Mouse (Mus musculus) ovary, postnatal 10 days (tissue): ENCODE results near the gene 9530077C05Rik.

ENCODE experiments used
- DNase-seq: peaks from one replicate; pipeline ENCODE4 v3.0.0; 2022; ENCODE audit warnings: low spot score

The 9530077C05Rik gene

DNA sequence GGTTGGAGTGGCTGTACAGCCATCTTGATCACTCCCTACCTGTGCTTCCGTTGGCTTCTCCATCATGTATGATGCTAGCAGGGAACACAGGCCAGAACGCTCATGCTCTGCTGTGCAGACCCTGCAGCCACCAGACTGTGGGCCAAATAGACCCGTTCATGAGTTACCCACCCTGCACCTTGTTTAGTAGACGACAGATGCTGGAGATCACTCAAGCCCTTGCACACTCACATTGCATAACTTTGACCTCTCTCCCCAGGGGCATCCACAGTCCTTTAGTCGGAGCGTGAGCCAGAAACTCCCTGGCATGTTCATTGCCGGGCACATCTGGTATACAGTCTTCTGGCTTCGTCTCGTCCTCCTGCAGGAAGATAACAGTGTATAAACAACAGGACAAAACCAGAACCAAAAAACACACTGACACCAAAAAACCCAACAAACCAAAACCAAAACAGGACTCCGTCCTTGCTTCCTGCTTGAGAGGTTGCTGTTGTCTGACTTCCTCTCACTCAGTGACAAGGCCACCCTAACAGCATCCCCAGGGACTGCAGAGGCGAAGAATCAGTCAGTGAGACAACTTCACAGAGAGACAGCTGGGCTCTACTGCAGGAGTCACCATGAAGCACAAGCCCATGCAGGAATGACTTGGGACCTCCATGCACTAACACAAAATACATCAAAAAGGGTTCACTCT, 46.0 kb downstream of the 9530077C05Rik start:
- DNase-seq, result no peak

DNA sequence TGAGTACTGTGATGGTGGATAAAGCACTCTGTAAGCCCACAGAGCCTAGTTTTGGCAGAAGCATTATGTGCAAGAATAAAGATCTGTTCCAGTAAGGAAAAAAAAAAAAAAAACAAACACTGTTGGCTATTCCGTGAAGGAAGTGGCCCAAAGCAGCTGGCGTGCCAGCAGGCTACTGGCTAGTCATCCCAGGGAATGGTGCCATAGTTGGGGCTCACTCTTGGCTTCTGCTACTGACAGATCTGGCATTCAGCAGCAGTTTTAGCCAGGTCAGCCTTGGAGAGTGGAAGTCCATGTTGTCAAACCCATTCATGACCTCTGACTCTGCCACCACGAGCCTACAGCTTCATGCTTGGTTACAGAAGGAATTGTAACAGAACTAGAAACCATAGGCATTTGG, 50.6 kb downstream of the 9530077C05Rik start:
- DNase-seq, result no peak

DNA sequence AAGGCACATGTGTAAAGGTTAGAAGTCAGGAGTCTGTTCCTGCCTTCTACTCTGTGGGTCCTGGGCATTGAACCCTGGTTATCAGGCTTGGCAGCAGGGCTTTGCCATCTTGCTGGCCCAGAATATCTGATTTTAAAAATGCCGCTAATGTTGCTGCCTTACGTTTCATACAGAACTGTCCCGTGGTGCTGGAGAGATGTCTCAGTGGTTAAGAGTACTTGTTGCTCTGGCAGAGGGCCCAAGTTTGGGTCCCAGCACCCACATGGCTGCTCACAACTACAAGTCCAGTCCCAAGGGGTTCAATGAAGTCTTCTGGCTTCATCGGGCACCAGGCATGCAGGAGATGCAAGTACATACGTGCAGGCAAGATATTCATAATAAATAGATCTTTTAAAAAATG, 54.9 kb downstream of the 9530077C05Rik start:
- DNase-seq, result no peak

DNA sequence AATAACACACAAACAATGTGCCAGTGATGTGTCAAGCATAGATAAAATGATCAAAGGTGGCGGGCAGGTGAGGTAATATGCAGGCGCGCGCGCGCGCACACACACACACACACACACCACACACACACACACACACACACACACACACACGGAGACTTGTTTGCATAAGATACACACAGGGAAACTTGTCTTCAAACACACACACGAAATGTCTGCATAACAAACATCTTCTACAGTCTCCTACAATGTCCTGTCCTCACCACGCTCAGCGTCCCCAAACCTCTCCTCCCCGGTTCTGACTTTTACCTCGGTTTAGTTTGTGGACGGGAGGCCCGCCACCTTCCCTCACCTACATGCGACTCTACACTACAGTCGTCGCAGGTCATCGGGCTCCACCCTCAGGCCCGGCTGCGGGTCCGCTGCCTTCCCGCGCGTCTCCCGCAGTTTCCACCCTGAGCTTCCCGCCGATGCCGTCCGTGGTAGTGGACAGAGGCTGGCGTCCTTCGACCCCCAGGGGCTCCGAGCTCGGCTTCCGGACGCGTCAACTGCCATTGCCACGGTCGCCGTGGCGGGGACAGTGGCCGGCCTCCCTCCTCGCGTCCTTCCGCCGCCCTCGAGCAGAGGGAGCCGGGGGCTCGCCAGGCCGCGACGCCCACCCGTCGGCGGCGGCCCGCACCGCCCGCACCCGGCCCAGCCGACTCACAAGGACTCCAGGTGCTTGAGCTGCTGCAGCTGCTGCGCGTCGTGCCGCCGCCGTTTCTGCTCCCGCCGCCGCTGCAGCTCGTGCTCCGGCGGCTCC, 56.3 kb downstream of the 9530077C05Rik start:
- DNase-seq, result peak; percentile 31

DNA sequence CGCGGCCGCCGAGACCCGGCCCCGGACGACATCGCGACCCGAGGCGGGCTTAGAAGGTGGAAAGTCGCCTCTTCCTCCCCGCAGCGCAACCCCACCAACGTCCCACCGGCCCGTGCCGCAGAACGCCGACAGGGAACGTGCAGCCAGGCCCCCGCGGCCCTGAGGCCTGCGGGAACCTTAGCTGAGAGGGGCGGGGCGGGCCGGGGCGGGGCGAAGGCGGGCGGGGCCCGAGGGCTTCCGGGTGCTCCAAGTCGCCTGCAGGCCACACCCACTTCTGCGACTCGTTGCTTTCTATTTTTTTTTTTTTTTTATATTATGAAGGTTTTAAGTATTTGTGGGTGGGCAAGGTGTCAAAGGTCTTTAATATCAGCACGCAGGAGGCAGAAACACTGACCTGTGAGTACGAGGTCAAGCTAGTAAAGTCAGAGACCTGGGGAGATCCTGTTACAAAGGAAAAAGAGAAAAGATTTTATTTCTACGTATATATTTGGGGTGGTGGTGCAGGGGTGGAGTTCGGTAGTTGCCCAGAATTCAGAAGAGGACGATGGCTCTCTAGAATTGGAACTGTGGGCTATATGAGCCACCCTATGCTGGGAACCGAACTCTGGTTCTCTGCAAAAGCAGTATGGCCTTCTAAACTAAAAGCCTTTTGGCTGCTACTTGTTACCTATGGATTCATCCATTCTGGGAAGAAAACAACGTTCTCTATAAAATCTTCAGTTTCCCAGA, 57.0 kb downstream of the 9530077C05Rik start:
- no peak for DNase-seq

DNA sequence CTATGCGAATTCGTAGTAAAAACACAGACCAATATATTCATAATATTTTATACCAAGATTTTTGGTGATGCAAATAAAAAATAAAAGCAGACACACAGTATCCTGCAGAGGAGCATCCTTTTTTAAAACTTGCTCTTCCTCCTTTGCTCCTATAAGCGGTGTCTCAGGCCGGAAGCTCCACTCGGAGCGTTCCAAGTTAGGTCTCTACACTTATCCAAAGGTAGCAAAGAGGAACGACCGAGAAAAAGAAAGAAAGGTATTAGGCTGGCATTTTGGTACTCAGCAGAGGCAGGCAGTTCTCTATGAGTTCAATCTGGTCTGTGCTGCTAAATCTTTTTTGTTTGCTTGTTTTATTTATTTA, 57.6 kb downstream of the 9530077C05Rik start:
- no peak for DNase-seq

DNA sequence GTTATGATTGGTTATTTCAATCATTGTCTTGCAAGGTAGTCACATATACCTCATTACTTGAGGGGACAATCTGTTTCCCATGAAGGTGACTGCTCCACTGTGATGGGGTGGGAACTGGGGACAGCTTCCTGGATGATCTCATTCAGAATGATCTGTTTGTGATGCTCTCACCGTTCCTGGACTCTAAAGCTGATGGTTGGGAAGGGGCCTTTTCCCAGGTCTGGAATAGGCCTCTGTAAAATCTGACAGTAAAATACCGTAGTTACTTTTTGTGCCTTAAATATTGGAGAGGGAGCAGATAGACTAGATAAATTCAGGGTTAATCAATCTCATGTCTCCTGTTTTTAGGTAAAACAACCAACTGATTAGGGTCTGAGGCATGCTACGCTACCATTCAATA, 58.3 kb downstream of the 9530077C05Rik start, which contains the start of gene Rp9:
Rp9 (minus strand) TSS at position 101 of the 400 bp plus-strand sequence.
- DNase-seq, result no peak

DNA sequence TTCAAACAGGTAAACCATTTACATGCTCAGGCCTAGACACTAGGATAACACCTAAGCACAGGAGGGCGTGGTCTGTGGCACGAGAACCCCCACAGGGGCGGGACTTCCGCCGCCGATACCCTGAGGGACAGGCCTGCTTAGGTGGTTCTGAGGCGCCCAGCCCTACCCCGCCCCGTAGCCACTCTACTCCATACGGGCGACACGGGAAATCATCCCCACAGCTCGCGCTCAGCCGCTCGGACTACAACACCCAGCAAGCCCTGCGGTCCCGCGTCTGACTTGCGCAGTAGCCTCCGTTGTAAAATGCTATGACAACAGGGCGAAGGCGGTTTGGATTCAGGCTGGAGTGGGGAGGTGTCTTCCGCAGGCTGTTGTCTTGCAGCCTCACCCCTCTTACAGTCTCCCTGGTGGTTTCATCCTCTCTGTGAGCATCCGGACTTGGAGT, 64.1 kb downstream of the 9530077C05Rik start, which contains the start of gene Bbs9:
Bbs9 (plus strand) TSS at position 292 of the 445 bp plus-strand sequence.
- peak; percentile 70 for DNase-seq

DNA sequence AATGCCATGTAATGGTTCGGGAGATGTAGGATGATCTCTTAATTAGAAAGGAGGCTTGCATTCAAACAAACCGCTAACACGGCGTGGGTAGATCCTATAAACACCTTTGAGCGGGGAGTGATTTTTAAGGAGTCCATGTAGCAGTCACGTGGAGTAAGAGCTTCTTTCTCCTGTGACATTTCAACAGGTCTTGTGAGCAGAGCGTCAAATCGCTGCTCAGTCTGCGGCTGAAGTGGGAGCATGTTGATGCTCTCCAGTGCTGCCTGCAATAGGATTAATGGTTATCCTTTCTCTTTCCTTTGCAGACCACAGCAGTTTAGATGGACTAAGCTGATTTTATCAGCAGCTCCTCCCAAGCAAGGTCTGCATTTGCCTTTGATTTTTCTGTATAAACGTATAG, 65.0 kb downstream of the 9530077C05Rik start:
- DNase-seq, result no peak

DNA sequence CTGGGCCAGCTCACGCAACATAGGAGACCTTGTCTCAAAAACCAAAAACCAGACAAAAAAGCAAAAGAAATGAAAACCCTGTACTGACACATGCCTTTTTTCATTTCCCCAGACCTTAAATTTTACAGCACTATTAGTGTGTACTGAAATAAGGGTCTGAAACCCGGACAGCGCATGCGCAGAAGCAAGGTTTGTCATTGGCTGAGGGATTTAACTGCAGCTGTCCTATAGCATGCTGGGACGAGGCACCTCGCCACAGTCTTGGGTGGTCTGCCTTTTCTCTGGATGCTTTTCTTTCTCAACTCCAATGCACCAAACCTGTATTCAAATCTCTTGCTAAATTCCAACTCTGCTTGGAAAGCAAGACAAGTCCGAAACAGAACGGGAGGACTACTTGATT, 67.6 kb downstream of the 9530077C05Rik start:
- no peak for DNase-seq

DNA sequence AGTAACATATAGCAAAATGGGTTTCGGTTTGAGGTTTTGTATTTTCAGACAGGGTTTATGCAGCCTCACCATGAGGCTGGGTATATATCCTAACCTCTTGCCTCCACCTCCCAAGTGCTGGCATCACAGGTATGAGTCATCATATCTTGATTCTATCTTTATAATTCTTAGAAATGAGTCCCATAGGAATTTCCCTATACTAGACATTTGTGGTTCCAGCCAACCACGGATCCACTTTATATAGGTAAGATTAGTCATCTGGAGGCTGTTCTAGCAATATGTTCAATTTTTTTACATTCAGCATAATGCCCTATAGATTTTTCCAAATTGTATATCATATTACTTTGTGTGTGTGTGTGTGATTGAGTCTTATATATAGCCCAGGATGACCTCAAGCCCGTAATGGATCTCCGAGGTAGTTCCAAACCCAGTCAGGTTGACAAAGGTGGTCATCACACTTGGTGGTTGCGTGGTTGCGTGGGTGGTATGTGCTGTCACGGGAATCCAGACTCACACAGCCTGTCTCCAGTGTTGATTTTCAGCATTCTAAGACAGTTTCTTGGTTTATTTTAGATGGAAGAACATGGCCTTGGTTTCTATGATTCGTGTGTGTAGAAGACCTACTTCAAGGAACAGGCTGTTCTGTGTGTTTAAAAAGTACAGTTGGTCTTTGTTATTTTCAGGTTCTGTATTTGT, 72.7 kb downstream of the 9530077C05Rik start:
- no peak for DNase-seq

DNA sequence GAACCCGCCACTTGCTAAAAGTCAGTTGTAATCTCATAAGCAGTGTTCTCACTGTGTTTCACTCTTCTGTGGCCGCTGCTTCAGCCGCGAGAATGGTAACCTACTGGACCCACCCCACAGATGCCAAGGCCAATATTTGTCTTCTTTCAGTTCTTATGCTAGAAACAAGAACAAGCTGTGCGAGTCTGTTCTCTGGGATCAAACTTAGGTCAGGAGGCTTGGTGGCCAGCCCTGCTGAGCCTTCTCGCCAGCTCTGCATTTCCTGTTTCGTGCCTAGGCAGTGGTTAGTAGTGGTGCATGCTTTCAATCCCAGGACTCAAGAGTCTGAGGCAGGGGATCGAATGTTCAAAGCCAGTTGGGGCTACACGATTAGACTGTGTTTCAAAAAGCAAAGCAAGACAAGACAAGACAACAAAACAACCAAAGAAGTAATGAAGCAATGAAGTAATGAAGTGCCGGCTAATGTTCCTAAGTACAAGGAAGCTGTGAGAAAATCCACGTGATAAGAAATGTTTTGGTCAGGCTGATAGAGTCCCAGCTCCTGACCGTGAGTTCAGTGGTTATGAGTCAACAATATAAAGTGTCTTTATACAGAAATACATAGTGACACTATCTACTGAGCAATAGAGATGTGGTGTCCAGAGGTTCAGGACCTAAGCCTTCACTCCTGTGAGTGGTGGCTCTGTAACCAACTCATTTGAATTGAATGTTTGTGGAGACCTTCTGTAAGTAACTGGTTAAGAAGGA, 73.4 kb downstream of the 9530077C05Rik start:
- no peak for DNase-seq

DNA sequence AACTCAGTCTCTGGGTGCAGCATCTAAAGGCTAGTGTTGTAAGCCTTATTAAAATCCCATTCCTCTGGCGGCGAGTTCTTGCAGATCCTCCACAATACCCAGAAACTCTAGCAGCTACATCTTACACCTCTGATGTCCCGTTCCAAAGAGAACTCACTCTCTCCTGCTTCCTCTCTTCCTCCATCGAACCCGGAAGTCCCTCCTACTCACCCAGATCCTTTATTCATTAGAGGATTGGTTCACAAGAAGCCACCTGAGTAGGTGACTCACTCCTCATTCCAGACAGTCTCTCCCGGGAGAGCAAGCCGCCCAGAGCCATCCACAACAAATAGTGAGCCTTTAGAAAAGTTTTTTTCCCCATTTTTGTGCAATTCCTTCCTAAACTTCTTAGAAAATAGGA, 74.9 kb downstream of the 9530077C05Rik start:
- no peak for DNase-seq

DNA sequence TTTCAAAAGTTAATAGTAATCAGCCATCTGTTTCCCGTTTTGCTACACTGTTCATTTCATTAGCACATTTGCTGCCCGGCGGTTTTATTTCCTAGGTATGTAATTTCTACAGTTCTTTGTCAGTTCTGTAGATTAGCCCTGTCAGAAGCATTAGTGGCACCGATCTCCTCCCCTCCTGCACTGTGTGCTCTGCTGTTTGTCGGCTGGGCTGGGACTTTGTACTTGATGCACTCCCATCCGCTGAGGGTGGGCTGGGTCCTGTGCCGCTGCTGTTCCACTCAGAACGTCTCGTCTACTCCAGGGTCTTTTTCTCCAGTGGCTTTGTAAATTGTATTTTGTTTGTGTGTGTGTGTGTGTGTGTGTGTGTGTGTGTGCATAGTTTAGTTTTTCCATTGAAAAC, 77.7 kb downstream of the 9530077C05Rik start:
- no peak for DNase-seq
